Mouse (Mus musculus) embryo, embryonic 10 days (tissue): Measurements from ENCODE around the gene Dcst2.

Source experiments
- DNase-seq: peaks from one replicate; pipeline ENCODE4 v3.0.0-alpha.2; 2015; ENCODE audit warnings: low spot score

The Dcst2 gene

GRCm38 (mm10) chr3:89361675-89362074 is at the start of gene Dcst2:
Dcst2 (plus strand) TSS chr3:89361975.
- no peak for DNase-seq

GRCm38 (mm10) chr3:89314340-89314739 is 47.4 kb upstream of the Dcst2 start:
- DNase-seq, result no peak

- no peak for DNase-seq
These were observed 47.0 kb upstream of the Dcst2 start for GRCm38 (mm10) chr3:89314791-89315190.

GRCm38 (mm10) chr3:89315195-89315929 is 46.4 kb upstream of the Dcst2 start:
- peak; percentile 90 for DNase-seq

GRCm38 (mm10) chr3:89315930-89316831 is 45.6 kb upstream of the Dcst2 start:
- no peak for DNase-seq

- DNase-seq, result peak; percentile 95
These were observed 44.9 kb upstream of the Dcst2 start for GRCm38 (mm10) chr3:89316833-89317232.

- no peak for DNase-seq
These were observed 44.5 kb upstream of the Dcst2 start for GRCm38 (mm10) chr3:89317246-89317645.

- DNase-seq, result no peak
These were observed 43.5 kb upstream of the Dcst2 start for GRCm38 (mm10) chr3:89318316-89318715.

- no peak for DNase-seq
These were observed 42.7 kb upstream of the Dcst2 start for GRCm38 (mm10) chr3:89318971-89319590.

- no peak for DNase-seq
These were observed 42.0 kb upstream of the Dcst2 start for GRCm38 (mm10) chr3:89319591-89320350.

- DNase-seq, result peak; percentile 80
These were observed 41.1 kb upstream of the Dcst2 start for GRCm38 (mm10) chr3:89320581-89321182.

GRCm38 (mm10) chr3:89321183-89322130 is 40.3 kb upstream of the Dcst2 start:
- peak; percentile 54 for DNase-seq

- no peak for DNase-seq
These were observed 39.7 kb upstream of the Dcst2 start for GRCm38 (mm10) chr3:89322131-89322500.

- peak; percentile 78 for DNase-seq
These were observed 39.1 kb upstream of the Dcst2 start, which contains the start of gene Efna3 for GRCm38 (mm10) chr3:89322514-89323165. Efna3 (minus strand) TSS chr3:89322965.

- no peak for DNase-seq
These were observed 35.9 kb upstream of the Dcst2 start for GRCm38 (mm10) chr3:89325882-89326281.

GRCm38 (mm10) chr3:89327371-89327870 is 34.4 kb upstream of the Dcst2 start:
- DNase-seq, result no peak

- peak; percentile 46 for DNase-seq
These were observed 33.2 kb upstream of the Dcst2 start for GRCm38 (mm10) chr3:89328623-89329022.

- DNase-seq, result no peak
These were observed 31.4 kb upstream of the Dcst2 start for GRCm38 (mm10) chr3:89330346-89330745.

- peak; percentile 77 for DNase-seq
These were observed 30.8 kb upstream of the Dcst2 start for GRCm38 (mm10) chr3:89330948-89331347.
